Mouse (Mus musculus) Patski (cell line): ENCODE measurements around the gene Slc3a2. TPM values are rescaled to one million over a fixed set of nuclear protein-coding genes. Genes with fewer than 3 reads are reported as not detected.

Experiments
- ATAC-seq: fragments of 100-300 bp; one replicate; pipeline ENCODE4 v1.8.0; 2021
- CTCF ChIA-PET: fragments of 350-600 bp; sonication (Branson Sonifier 250); formaldehyde crosslinking; loops from one replicate; lab custom pipeline; 2022; ENCODE audit warnings: inconsistent platforms; lab: Charles Lee
- POLR2A ChIA-PET: fragments of 350-600 bp; sonication (Branson Sonifier 250); formaldehyde crosslinking; loops from one replicate; lab custom pipeline; 2022; ENCODE audit warnings: antibody characterized with exemption, inconsistent platforms; lab: Charles Lee
- DNase-seq: peaks from one replicate; pipeline ENCODE4 v3.0.0-alpha.2; 2011; ENCODE audit warnings: low read depth, low spot score
- H3K27me3 ChIP-seq: fragments of 371-371 bp; one replicate; pipeline ENCODE4 v1.5.1; 2021
- CTCF ChIP-seq: fragments of 100-300 bp; IDR thresholded peaks from one replicate; pipeline ENCODE4 v1.5.1; 2021
- in situ Hi-C: fragments of 300-500 bp; cut with MboI; formaldehyde crosslinking; loops from 3 replicates; pipeline ENCODE4 v1.11.1; 2018; ENCODE audit warnings: low pct_unique_long_range_greater_than_20kb, mixed read lengths
- polyA plus RNA-seq: library from polyadenylated mRNA; unstranded; gene quantifications from one replicate; pipeline ENCODE4 v1.2.3, GENCODE M21; 2021

Gene Slc3a2
- polyA plus RNA-seq, 1 experiment from 2014 or later: 807 TPM

- ChIA-PET POLR2A (interaction anchor here (0.7 to 3.2 kb wide), 10 partner anchors 9 to 277 kb away, joined by 3 to 32 read pairs (median 4); partner anchors contain the start of genes 1700092M07Rik, Ahnak, Slc3a2 and Stx5a), CTCF (interaction anchor here (0.7 to 2.8 kb wide), 7 partner anchors 8 to 255 kb away, joined by 3 to 23 read pairs (median 4); partner anchors contain the start of gene Slc3a2)
- peak; percentile 53 for ATAC-seq
- H3K27me3 ChIP-seq: no peaks in the 10 kb centered on the region
- in situ Hi-C loops: loop anchor here (25.0 kb wide), 1 partner anchor 1174 kb away; the partner anchor contains the start of gene Incenp
- no peak for TF ChIP-seq CTCF
- no peak for DNase-seq
These were observed 10.3 kb downstream of the Slc3a2 start for GRCm38 (mm10) chr19:8712870-8713305.

GRCm38 (mm10) chr19:8711949-8712869 is 11.0 kb downstream of the Slc3a2 start:
- ATAC-seq (no peak), DNase-seq (no peak)
- ChIA-PET POLR2A (interaction anchor here (0.5 to 3.2 kb wide), 11 partner anchors 8 to 277 kb away, joined by 3 to 32 read pairs (median 3); partner anchors contain the start of genes 1700092M07Rik, Ahnak, Slc3a2 and Stx5a), CTCF (interaction anchor here (1.1 to 2.8 kb wide), 4 partner anchors 8 to 22 kb away, joined by 4 to 23 read pairs (median 10); partner anchors contain the start of gene Slc3a2)
- in situ Hi-C loops: loop anchor here (25.0 kb wide), 1 partner anchor 1175 kb away; the partner anchor contains the start of gene Incenp
- no peaks in the 10 kb centered on the region for H3K27me3 ChIP-seq
- no peak for TF ChIP-seq CTCF

GRCm38 (mm10) chr19:8711506-8711905 is 11.7 kb downstream of the Slc3a2 start:
- no peak for TF ChIP-seq CTCF
- H3K27me3 ChIP-seq: no peaks in the 10 kb centered on the region
- ChIA-PET POLR2A (interaction anchor here (3.0 kb wide), 1 partner anchor 12 kb away, joined by 32 read pairs; the partner anchor contains the start of gene Slc3a2), CTCF (interaction anchor here (0.7 to 1.1 kb wide), 2 partner anchors 10 to 28 kb away, joined by 3 to 4 read pairs; no protein-coding TSS in a partner anchor)
- no peak for DNase-seq
- in situ Hi-C loops: loop anchor here (25.0 kb wide), 1 partner anchor 1176 kb away; the partner anchor contains the start of gene Incenp
- ATAC-seq: no peak

- DNase-seq: no peak
- no peak for ATAC-seq
- CTCF ChIA-PET: interaction anchor here (0.7 to 3.0 kb wide), 3 partner anchors 9 to 42 kb away, joined by 3 to 15 read pairs (median 3); no protein-coding TSS in a partner anchor
- POLR2A ChIA-PET: interaction anchor here (0.6 to 1.8 kb wide), 5 partner anchors 8 to 234 kb away, joined by 3 to 12 read pairs (median 3); partner anchors contain the start of genes Slc3a2 and Tmem179b
- TF ChIP-seq CTCF: no peak
- H3K27me3 ChIP-seq: no peaks in the 10 kb centered on the region
- in situ Hi-C loops: loop anchor here (25.0 kb wide), 1 partner anchor 1177 kb away; the partner anchor contains the start of gene Incenp
These were observed 13.1 kb downstream of the Slc3a2 start for GRCm38 (mm10) chr19:8710057-8710456.

- in situ Hi-C loops: loop anchor here (25.0 kb wide), 1 partner anchor 1178 kb away; the partner anchor contains the start of gene Incenp
- CTCF ChIA-PET: interaction anchor here (3.0 kb wide), 1 partner anchor 10 kb away, joined by 15 read pairs; no protein-coding TSS in a partner anchor
These were observed 14.2 kb downstream of the Slc3a2 start for GRCm38 (mm10) chr19:8708954-8709353.

GRCm38 (mm10) chr19:8706930-8707329 is 16.2 kb downstream of the Slc3a2 start:
- no peak for TF ChIP-seq CTCF
- in situ Hi-C loops: loop anchor here (25.0 kb wide), 1 partner anchor 1180 kb away; the partner anchor contains the start of gene Incenp
- ChIA-PET CTCF (no interaction called here), POLR2A (no interaction called here)
- no peaks in the 10 kb centered on the region for H3K27me3 ChIP-seq
- DNase-seq (no peak), ATAC-seq (no peak)

More at GRCm38 (mm10) chr19:8708954-8709353, 14.2 kb downstream of the Slc3a2 start:
- no peaks in the 10 kb centered on the region for H3K27me3 ChIP-seq
- no peak for TF ChIP-seq CTCF
- POLR2A ChIA-PET: interaction anchor here (0.6 to 1.4 kb wide), 3 partner anchors 48 to 120 kb away, joined by 3 read pairs; partner anchors contain the start of gene Nxf1
- DNase-seq: no peak
- no peak for ATAC-seq

GRCm38 (mm10) chr19:8706132-8706667 is 17.0 kb downstream of the Slc3a2 start:
- in situ Hi-C loops: loop anchor here (25.0 kb wide), 1 partner anchor 1181 kb away; the partner anchor contains the start of gene Incenp
- DNase-seq: no peak
- ATAC-seq: peak; percentile 7
- TF ChIP-seq CTCF: no peak
- POLR2A ChIA-PET: no interaction called here
- CTCF ChIA-PET: interaction anchor here (1.1 kb wide), 1 partner anchor 12 kb away, joined by 3 read pairs; no protein-coding TSS in a partner anchor
- no peaks in the 10 kb centered on the region for H3K27me3 ChIP-seq

- no peak for ATAC-seq
- TF ChIP-seq CTCF: no peak
- CTCF ChIA-PET: interaction anchor here (0.7 to 1.9 kb wide), 2 partner anchors 9 to 13 kb away, joined by 3 to 15 read pairs; no protein-coding TSS in a partner anchor
- in situ Hi-C loops: loop anchor here (25.0 kb wide), 1 partner anchor 1182 kb away; the partner anchor contains the start of gene Incenp
- no peak for DNase-seq
- POLR2A ChIA-PET: interaction anchor here (3.3 kb wide), 1 partner anchor 9 kb away, joined by 19 read pairs; no protein-coding TSS in a partner anchor
- no peaks in the 10 kb centered on the region for H3K27me3 ChIP-seq
These were observed 18.0 kb downstream of the Slc3a2 start for GRCm38 (mm10) chr19:8705026-8705708.
